Mouse (Mus musculus) v-Abl transformed pro-B cells (cell line): ENCODE results near the gene Ttll11.

ENCODE experiments used
- in situ Hi-C, 2 experiments: fragments of 400-800 bp; cut with MboI; formaldehyde crosslinking; loops; one replicate each; pipeline ENCODE4 v1.15.1; 2025; ENCODE audit not compliant: unreplicated experiment in 2 of 2

Gene Ttll11

GRCm38 (mm10) chr2:35911675-35912074, 68.0 kb downstream of the Ttll11 start:
- in situ Hi-C loops, result no loop called here

- in situ Hi-C loops, result no loop called here
Measured at GRCm38 (mm10) chr2:35910740-35911139, 69.0 kb downstream of the Ttll11 start.

- in situ Hi-C loops, result loop anchor here (5.0 to 10.0 kb wide), 5 partner anchors 132 to 365 kb away; no protein-coding TSS in a partner anchor
Measured at GRCm38 (mm10) chr2:35909353-35909752, 70.4 kb downstream of the Ttll11 start.

- in situ Hi-C loops, result loop anchor here (5.0 to 10.0 kb wide), 5 partner anchors 130 to 363 kb away; no protein-coding TSS in a partner anchor
Measured at GRCm38 (mm10) chr2:35907578-35907977, 72.1 kb downstream of the Ttll11 start.

GRCm38 (mm10) chr2:35906174-35906798, 73.4 kb downstream of the Ttll11 start:
- in situ Hi-C loops, result loop anchor here (5.0 to 10.0 kb wide), 5 partner anchors 129 to 361 kb away; no protein-coding TSS in a partner anchor

GRCm38 (mm10) chr2:35900845-35901244, 78.9 kb downstream of the Ttll11 start:
- in situ Hi-C loops, result loop anchor here (5.0 to 10.0 kb wide), 4 partner anchors 54 to 356 kb away; no protein-coding TSS in a partner anchor

- in situ Hi-C loops, result loop anchor here (5.0 to 10.0 kb wide), 4 partner anchors 52 to 355 kb away; no protein-coding TSS in a partner anchor
Measured at GRCm38 (mm10) chr2:35899712-35900111, 80.0 kb downstream of the Ttll11 start.

- in situ Hi-C loops, result no loop called here
Measured at GRCm38 (mm10) chr2:35899135-35899474, 80.6 kb downstream of the Ttll11 start.

GRCm38 (mm10) chr2:35898425-35899134, 81.1 kb downstream of the Ttll11 start:
- in situ Hi-C loops, result no loop called here

GRCm38 (mm10) chr2:35897125-35897524, 82.6 kb downstream of the Ttll11 start:
- in situ Hi-C loops, result no loop called here

GRCm38 (mm10) chr2:35894512-35894911, 85.2 kb downstream of the Ttll11 start:
- in situ Hi-C loops, result no loop called here

GRCm38 (mm10) chr2:35890635-35891034, 89.1 kb downstream of the Ttll11 start:
- in situ Hi-C loops, result no loop called here

GRCm38 (mm10) chr2:35889776-35890175, 89.9 kb downstream of the Ttll11 start:
- in situ Hi-C loops, result no loop called here

GRCm38 (mm10) chr2:35884296-35884695, 95.4 kb downstream of the Ttll11 start:
- in situ Hi-C loops, result no loop called here

GRCm38 (mm10) chr2:35882336-35882987, 97.3 kb downstream of the Ttll11 start:
- in situ Hi-C loops, result no loop called here

GRCm38 (mm10) chr2:35881896-35882295, 97.8 kb downstream of the Ttll11 start:
- in situ Hi-C loops, result no loop called here

- in situ Hi-C loops, result no loop called here
Measured at GRCm38 (mm10) chr2:35880362-35880761, 99.4 kb downstream of the Ttll11 start.

- in situ Hi-C loops, result no loop called here
Measured at GRCm38 (mm10) chr2:35879887-35880286, 99.8 kb downstream of the Ttll11 start.

- in situ Hi-C loops, result no loop called here
Measured at GRCm38 (mm10) chr2:35878506-35878905, 101.2 kb downstream of the Ttll11 start.

GRCm38 (mm10) chr2:35875572-35875971, 104.1 kb downstream of the Ttll11 start:
- in situ Hi-C loops, result no loop called here

GRCm38 (mm10) chr2:35874421-35874820, 105.3 kb downstream of the Ttll11 start:
- in situ Hi-C loops, result no loop called here
